In the genomic region with DNA sequence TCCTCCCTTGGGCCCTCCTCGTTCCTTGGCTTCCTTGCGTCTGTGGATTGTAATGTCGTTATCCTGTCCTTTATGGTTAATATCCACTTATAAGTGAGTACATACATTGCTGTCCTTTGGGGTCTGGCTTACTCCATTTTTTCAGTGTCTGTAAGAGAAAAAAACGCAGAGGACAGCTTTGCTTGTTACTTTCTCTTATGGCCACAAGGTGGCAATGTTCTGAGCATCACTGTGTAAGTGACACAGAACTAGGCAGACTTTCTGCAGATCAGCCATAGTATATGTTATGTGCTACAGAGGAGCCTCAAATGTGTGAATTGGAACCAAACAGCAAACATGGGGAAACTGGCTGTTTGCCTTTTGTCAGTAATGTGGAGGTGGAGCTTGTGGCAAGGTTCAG, we compare ENCODE assay signal across 9 mouse cellular contexts. TPM values are rescaled to one million over a fixed set of nuclear protein-coding genes. Genes with fewer than 3 reads are reported as not detected.
DNase-seq lines count a peak whose midpoint lies in the region; ATAC-seq lines count a peak whose summit lies in the region.
"Had no signal": no experiment of that assay in that cellular context is flagged by ENCODE, and none has a peak within 500 bp of the region (broad histone marks: within the 10 kb centered on the region; RNA-seq: fewer than 3 reads in every experiment).

No protein-coding gene starts in this region.

- DNase-seq in kidney, adult 8-10 months = no peak
- peak; percentile 45 for DNase-seq in NIH3T3 (ENCODE audit: low read depth)
- DNase-seq in natural killer cell, adult 2 months (ENCODE audit: low spot score in 2 of 2) = no peak
- DNase-seq in testis, postnatal 14 days (ENCODE audit: low spot score) = no peak
- DNase-seq in cerebellum, postnatal 25 days = no peak

- H3K4me3 ChIP-seq in kidney, embryonic 16.5 days (ENCODE audit: low read length) = no peak overlapping the region
- no peak overlapping the region for H3K4me3 ChIP-seq in midbrain, embryonic 13.5 days (replicated peaks)
- H3K4me3 ChIP-seq: limb, embryonic 13.5 days had no signal

- H3K36me3 ChIP-seq in kidney, embryonic 16.5 days (ENCODE audit: insufficient read depth, low read length) = no peaks in the 10 kb centered on the region
- H3K36me3 ChIP-seq in midbrain, embryonic 13.5 days = no peaks in the 10 kb centered on the region
- H3K36me3 ChIP-seq: limb, embryonic 13.5 days had no signal

- no peaks in the 10 kb centered on the region for H3K27me3 ChIP-seq in kidney, embryonic 16.5 days (ENCODE audit: insufficient read depth, low read length)
- H3K27me3 ChIP-seq in midbrain, embryonic 13.5 days = no peaks in the 10 kb centered on the region

- H3K9me3 ChIP-seq in kidney, embryonic 16.5 days (ENCODE audit: low read length) = 0 out of 2 replicates have a peak, but pooled peaks cover 3% of the 10 kb centered on the region
- no peaks in the 10 kb centered on the region for H3K9me3 ChIP-seq in midbrain, embryonic 13.5 days

- no peak overlapping the region for H3K9ac ChIP-seq in kidney, embryonic 16.5 days (replicated peaks; ENCODE audit: low read length)
- no peak overlapping the region for H3K9ac ChIP-seq in midbrain, embryonic 13.5 days (replicated peaks)
- H3K9ac ChIP-seq: limb, embryonic 13.5 days had no signal

- peak; percentile 65; the same call in 1 of the 2 replicates for ATAC-seq in kidney, embryonic 16.5 days (ENCODE audit: low FRiP score, low TSS enrichment)
- peak; percentile 66 to 76 for ATAC-seq in hematopoietic stem cell, adult 5-6 weeks (replicated peaks in 1 of 2; ENCODE audit: insufficient read depth in 1 of 2, low FRiP score in 2 of 2, low TSS enrichment in 1 of 2, low read depth in 1 of 2, poor library complexity in 2 of 2, severe bottlenecking in 2 of 2)
- ATAC-seq in midbrain, embryonic 13.5 days = peak; percentile 67

- H3K4me2 ChIP-seq in kidney, embryonic 16.5 days (replicated peaks; ENCODE audit: low read depth, low read length) = no peak overlapping the region
- H3K4me2 ChIP-seq in midbrain, embryonic 13.5 days (replicated peaks) = no peak overlapping the region
- H3K4me2 ChIP-seq: limb, embryonic 13.5 days had no signal

- no peaks in the 10 kb centered on the region for H3K4me1 ChIP-seq in kidney, embryonic 16.5 days (ENCODE audit: insufficient read depth, low read length)
- peaks cover 21% of the 10 kb centered on the region for H3K4me1 ChIP-seq in midbrain, embryonic 13.5 days (replicated peaks)

- 22% methylated on average over 4 of the region's 4 CpGs for WGBS in kidney, embryonic 16.5 days
- 37% methylated on average over 4 of the region's 4 CpGs for WGBS in midbrain, embryonic 13.5 days

- no peak overlapping the region for H3K27ac ChIP-seq in kidney, embryonic 16.5 days (ENCODE audit: low read length)
- H3K27ac ChIP-seq in midbrain, embryonic 13.5 days = no peak overlapping the region
- H3K27ac ChIP-seq: limb, embryonic 13.5 days had no signal

RNA-seq across cellular contexts. Expression of a gene that starts 17.6 kb away (rescaled TPM):
- polyA plus RNA-seq in kidney, embryonic 16.5 days (2015; fragmentation: Nextera tagmentation; extraction: Ambion mirVana) = 0.10 and 0.12 TPM in 2 replicates
- not detected in 2 replicates for total RNA-seq in hematopoietic stem cell, adult 5-6 weeks (2017)
- 0.38 and 0.49 TPM in 2 replicates for polyA plus RNA-seq in midbrain, embryonic 13.5 days (2015; fragmentation: Nextera tagmentation; extraction: Ambion mirVana)

RNA-seq across cellular contexts. Expression of a gene that starts 54.8 kb away (rescaled TPM):
- 103 and 108 TPM in 2 replicates for polyA plus RNA-seq in kidney, embryonic 16.5 days (2015; fragmentation: Nextera tagmentation; extraction: Ambion mirVana)
- 76.7 and 87.0 TPM in 2 replicates for total RNA-seq in hematopoietic stem cell, adult 5-6 weeks (2017)
- polyA plus RNA-seq in midbrain, embryonic 13.5 days (2015; fragmentation: Nextera tagmentation; extraction: Ambion mirVana) = 115 and 119 TPM in 2 replicates
